ENCODE assay signal across 9 mouse cellular contexts in the genomic region with DNA sequence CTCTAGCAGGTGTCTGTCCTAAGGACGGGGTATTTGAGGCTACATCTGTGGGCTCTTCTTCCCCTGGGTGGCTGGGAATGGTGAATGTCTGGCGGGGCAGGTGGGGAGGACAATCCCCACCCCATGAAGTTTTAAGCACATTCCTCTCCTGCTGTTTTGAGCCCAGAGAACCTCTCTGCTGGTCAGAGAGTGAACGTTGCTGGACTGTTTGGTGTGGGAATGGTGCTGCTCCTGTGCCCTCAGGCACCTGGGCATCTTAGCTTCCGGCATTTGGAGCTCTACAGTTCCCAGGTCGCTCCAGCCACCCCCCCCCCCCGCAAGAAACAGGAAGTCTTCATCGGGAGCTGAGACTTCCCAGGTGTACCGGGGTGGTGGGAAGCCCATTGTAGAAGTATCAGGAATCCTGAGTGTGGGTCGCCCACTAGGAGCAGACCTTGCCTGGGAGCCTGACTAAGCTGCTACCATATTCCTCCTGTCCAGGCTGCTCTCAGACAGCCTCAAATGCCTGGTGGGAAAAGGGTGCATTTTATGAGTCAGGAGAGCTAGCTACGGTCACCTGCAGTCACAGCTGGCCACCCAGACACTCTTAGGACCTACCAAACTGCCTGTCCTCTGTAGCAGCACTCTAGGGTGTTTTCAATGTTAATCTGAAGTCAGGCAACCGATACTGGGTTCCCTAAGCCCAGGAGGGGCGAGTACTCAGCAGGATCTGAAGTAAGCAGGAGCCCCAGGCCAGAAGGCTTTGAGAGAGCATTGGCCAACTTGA. TPM values are rescaled to one million over a fixed set of nuclear protein-coding genes. Genes with fewer than 3 reads are reported as not detected.
DNase-seq lines count a peak whose midpoint lies in the region; ATAC-seq and TF ChIP-seq lines count a peak whose summit lies in the region.
"Had no signal": no experiment of that assay in that cellular context is flagged by ENCODE, and none has a peak within 500 bp of the region (broad histone marks: within the 10 kb centered on the region; RNA-seq: fewer than 3 reads in every experiment).

No protein-coding gene starts in this region.

- H3K4me3 ChIP-seq in heart, embryonic 10.5 days: peak overlapping the region; percentile 71
- H3K4me3 ChIP-seq in stomach, embryonic 14.5 days (ENCODE audit: low read depth, low read length): no peak overlapping the region
- no peak overlapping the region for H3K4me3 ChIP-seq in stomach, postnatal 0 days (ENCODE audit: low read depth, low read length)
- peak overlapping the region; percentile 65 for H3K4me3 ChIP-seq in limb, embryonic 10.5 days
- H3K4me3 ChIP-seq in stomach, embryonic 16.5 days (replicated peaks; ENCODE audit: low read length): no peak overlapping the region

- H3K4me1 ChIP-seq in heart, embryonic 10.5 days: peaks cover 70% of the 10 kb centered on the region
- peaks cover 42% of the 10 kb centered on the region for H3K4me1 ChIP-seq in stomach, embryonic 14.5 days (ENCODE audit: control insufficient read depth, insufficient read depth, low read length)
- peaks cover 9% of the 10 kb centered on the region for H3K4me1 ChIP-seq in stomach, postnatal 0 days (replicated peaks; ENCODE audit: control insufficient read depth, insufficient read depth)
- peaks cover 83% of the 10 kb centered on the region for H3K4me1 ChIP-seq in limb, embryonic 10.5 days
- peaks cover 45% of the 10 kb centered on the region for H3K4me1 ChIP-seq in stomach, embryonic 16.5 days (ENCODE audit: control insufficient read depth, insufficient read depth, low read length)

- H3K9me3 ChIP-seq in heart, embryonic 10.5 days: no peaks in the 10 kb centered on the region
- H3K9me3 ChIP-seq in stomach, embryonic 14.5 days (ENCODE audit: control insufficient read depth, low read depth, low read length): no peaks in the 10 kb centered on the region
- H3K9me3 ChIP-seq in stomach, postnatal 0 days (ENCODE audit: control insufficient read depth, low read length): no peaks in the 10 kb centered on the region
- no peaks in the 10 kb centered on the region for H3K9me3 ChIP-seq in limb, embryonic 10.5 days (replicated peaks)
- no peaks in the 10 kb centered on the region for H3K9me3 ChIP-seq in stomach, embryonic 16.5 days (replicated peaks; ENCODE audit: control insufficient read depth, low read length)
- H3K9me3 ChIP-seq: limb, embryonic 15.5 days had no signal

- ATAC-seq in stomach, embryonic 14.5 days (ENCODE audit: insufficient number of reproducible peaks, insufficient read depth, low FRiP score, low read depth): no peak
- no peak for ATAC-seq in stomach, postnatal 0 days (ENCODE audit: low FRiP score, low TSS enrichment)
- ATAC-seq in stomach, embryonic 16.5 days (ENCODE audit: insufficient read depth, low FRiP score): no peak

- DNase-seq in heart, embryonic 10.5 days (ENCODE audit: low spot score): peak; percentile 78
- DNase-seq in heart, adult 8-10 months (ENCODE audit: low spot score): no peak
- DNase-seq in stomach, postnatal 0 days (ENCODE audit: low spot score): no peak
- no peak for DNase-seq in limb, embryonic 10.5 days (ENCODE audit: low spot score)
- DNase-seq in left cerebral cortex, postnatal 14 days (ENCODE audit: low spot score in 2 of 2): no peak
- no peak for DNase-seq in kidney, adult 9 months

- no peaks in the 10 kb centered on the region for H3K36me3 ChIP-seq in heart, embryonic 10.5 days
- H3K36me3 ChIP-seq in stomach, embryonic 14.5 days (ENCODE audit: control insufficient read depth, insufficient read depth, low read length): no peaks in the 10 kb centered on the region
- no peaks in the 10 kb centered on the region for H3K36me3 ChIP-seq in stomach, postnatal 0 days (ENCODE audit: control insufficient read depth, insufficient read depth, low read length)
- H3K36me3 ChIP-seq in limb, embryonic 10.5 days: no peaks in the 10 kb centered on the region
- no peaks in the 10 kb centered on the region for H3K36me3 ChIP-seq in stomach, embryonic 16.5 days (ENCODE audit: control insufficient read depth, insufficient read depth, low read length)
- H3K36me3 ChIP-seq: limb, embryonic 15.5 days had no signal

- no peak for TF ChIP-seq CTCF in stomach, postnatal 0 days (IDR thresholded peaks at IDR 0.05; ENCODE audit: low read depth)

- H3K27me3 ChIP-seq in heart, embryonic 10.5 days (ENCODE audit: insufficient read depth, poor library complexity, severe bottlenecking): no peaks in the 10 kb centered on the region
- no peaks in the 10 kb centered on the region for H3K27me3 ChIP-seq in stomach, embryonic 14.5 days (ENCODE audit: control insufficient read depth, insufficient read depth, low read length)
- no peaks in the 10 kb centered on the region for H3K27me3 ChIP-seq in stomach, postnatal 0 days (ENCODE audit: control insufficient read depth, insufficient read depth, low read length)
- H3K27me3 ChIP-seq in limb, embryonic 10.5 days (ENCODE audit: low read depth, poor library complexity, severe bottlenecking): peaks cover 7% of the 10 kb centered on the region; the same call in 1 of the 2 replicates
- peaks cover 3% of the 10 kb centered on the region; the same call in 1 of the 2 replicates for H3K27me3 ChIP-seq in stomach, embryonic 16.5 days (ENCODE audit: control insufficient read depth, insufficient read depth, low read length)

- intact Hi-C loops in left cerebral cortex, postnatal 14 days (cut with DNase I): loop anchor here (1.0 to 5.0 kb wide), 3 partner anchors 39 to 195 kb away; no protein-coding TSS in a partner anchor

- peak overlapping the region; percentile 79 for H3K4me2 ChIP-seq in stomach, embryonic 14.5 days (replicated peaks; ENCODE audit: low read depth, low read length)
- no peak overlapping the region for H3K4me2 ChIP-seq in stomach, postnatal 0 days (replicated peaks; ENCODE audit: low read depth)
- no peak overlapping the region for H3K4me2 ChIP-seq in stomach, embryonic 16.5 days (ENCODE audit: low read depth, low read length)

- H3K9ac ChIP-seq in stomach, embryonic 14.5 days (replicated peaks; ENCODE audit: low read depth, low read length): no peak overlapping the region
- no peak overlapping the region for H3K9ac ChIP-seq in stomach, postnatal 0 days (ENCODE audit: low read length)
- H3K9ac ChIP-seq in stomach, embryonic 16.5 days (ENCODE audit: low read length): peak overlapping the region; percentile 49; the same call in 1 of the 2 replicates

- H3K27ac ChIP-seq in heart, embryonic 10.5 days: peak overlapping the region; percentile 98
- H3K27ac ChIP-seq in stomach, embryonic 14.5 days (ENCODE audit: low read length): no peak overlapping the region; the same call in 1 of the 2 replicates
- H3K27ac ChIP-seq in stomach, postnatal 0 days (replicated peaks): no peak overlapping the region
- H3K27ac ChIP-seq in limb, embryonic 10.5 days: peak overlapping the region; percentile 98
- H3K27ac ChIP-seq in stomach, embryonic 16.5 days (ENCODE audit: low read length): no peak overlapping the region; the same call in 1 of the 2 replicates

- 47% methylated on average over 12 of the region's 12 CpGs for WGBS in heart, embryonic 10.5 days
- 55% methylated on average over 12 of the region's 12 CpGs for WGBS in stomach, embryonic 14.5 days
- WGBS in stomach, postnatal 0 days: 71% methylated on average over 12 of the region's 12 CpGs
- 43% methylated on average over 12 of the region's 12 CpGs for WGBS in limb, embryonic 10.5 days
- WGBS in stomach, embryonic 16.5 days: 63% methylated on average over 12 of the region's 12 CpGs

- no peak for TF ChIP-seq EP300 in stomach, postnatal 0 days (optimal IDR thresholded peaks at IDR 0.05)

RNA-seq across cellular contexts. Expression of a gene that starts 41.8 kb away (rescaled TPM):
- polyA plus RNA-seq in heart, embryonic 10.5 days (2016; fragmentation: Nextera tagmentation; extraction: Ambion mirVana): 1,513 and 2,033 TPM in 2 replicates
- total RNA-seq in heart, adult 8-10 months (2022): 100 to 1,000 TPM; 188 to 320 (median 251) TPM
- 2,902 and 3,014 TPM in 2 replicates for polyA plus RNA-seq in stomach, embryonic 14.5 days (2014; fragmentation: Nextera tagmentation; extraction: Ambion mirVana)
- polyA plus RNA-seq in stomach, postnatal 0 days (2015; fragmentation: Nextera tagmentation; extraction: Ambion mirVana): 2,268 and 2,377 TPM in 2 replicates
- 3,099 and 3,197 TPM in 2 replicates for polyA plus RNA-seq in limb, embryonic 10.5 days (2016; fragmentation: Nextera tagmentation; extraction: Ambion mirVana)
- polyA plus RNA-seq in stomach, embryonic 16.5 days (2015; fragmentation: Nextera tagmentation; extraction: Ambion mirVana): 2,700 and 3,060 TPM in 2 replicates
- total RNA-seq in left cerebral cortex, postnatal 14 days (2021): 1,000 to 10,000 TPM; 1,748 to 1,778 TPM

RNA-seq across cellular contexts. Expression of a gene that starts 54.8 kb away (rescaled TPM):
- polyA plus RNA-seq in heart, embryonic 10.5 days (2016; fragmentation: Nextera tagmentation; extraction: Ambion mirVana): 0.25 and 0.49 TPM in 2 replicates
- total RNA-seq in heart, adult 8-10 months (2022): not detected
- polyA plus RNA-seq in stomach, embryonic 14.5 days (2014; fragmentation: Nextera tagmentation; extraction: Ambion mirVana): 0.30 and 0.59 TPM in 2 replicates
- 0.41 and 0.47 TPM in 2 replicates for polyA plus RNA-seq in stomach, postnatal 0 days (2015; fragmentation: Nextera tagmentation; extraction: Ambion mirVana)
- 0.35 and 0.74 TPM in 2 replicates for polyA plus RNA-seq in limb, embryonic 10.5 days (2016; fragmentation: Nextera tagmentation; extraction: Ambion mirVana)
- polyA plus RNA-seq in stomach, embryonic 16.5 days (2015; fragmentation: Nextera tagmentation; extraction: Ambion mirVana): 0.44 and 0.80 TPM in 2 replicates
- under 1 TPM in 1 of 2 experiments, not detected in 1; 0.80 TPM for total RNA-seq in left cerebral cortex, postnatal 14 days (2021)

Comparison
In these comparisons a context has a peak if more than half of its experiments do, and no peak if none do; other contexts are left out.
1. H3K27ac ChIP-seq: peak in heart, embryonic 10.5 days (single experiment) and limb, embryonic 10.5 days (single experiment); none in stomach, embryonic 14.5 days (single experiment), stomach, postnatal 0 days (single experiment) and stomach, embryonic 16.5 days (single experiment).
2. H3K4me3 ChIP-seq: peak in heart, embryonic 10.5 days (single experiment) and limb, embryonic 10.5 days (single experiment); none in stomach, embryonic 14.5 days (single experiment), stomach, postnatal 0 days (single experiment) and stomach, embryonic 16.5 days (single experiment).